Mouse (Mus musculus) adrenal gland, postnatal 4 days (tissue): ENCODE data around the gene Mpped1. TPM values are rescaled to one million over a fixed set of nuclear protein-coding genes. Genes with fewer than 3 reads are reported as not detected.

ENCODE experiments used
- DNase-seq, 2 experiments: peaks; one replicate each; pipeline ENCODE4 v3.0.0; 2021 to 2022; ENCODE audit warnings: low spot score in 2 of 2, mixed read lengths in 2 of 2
- total RNA-seq, 2 experiments: library from RNA; stranded (reverse); gene quantifications; 2 replicates each; pipeline ENCODE4 v1.2.3; 2021

The Mpped1 gene
- total RNA-seq, 2 experiments from 2014 or later = 0.50 to 1.6 TPM

DNA sequence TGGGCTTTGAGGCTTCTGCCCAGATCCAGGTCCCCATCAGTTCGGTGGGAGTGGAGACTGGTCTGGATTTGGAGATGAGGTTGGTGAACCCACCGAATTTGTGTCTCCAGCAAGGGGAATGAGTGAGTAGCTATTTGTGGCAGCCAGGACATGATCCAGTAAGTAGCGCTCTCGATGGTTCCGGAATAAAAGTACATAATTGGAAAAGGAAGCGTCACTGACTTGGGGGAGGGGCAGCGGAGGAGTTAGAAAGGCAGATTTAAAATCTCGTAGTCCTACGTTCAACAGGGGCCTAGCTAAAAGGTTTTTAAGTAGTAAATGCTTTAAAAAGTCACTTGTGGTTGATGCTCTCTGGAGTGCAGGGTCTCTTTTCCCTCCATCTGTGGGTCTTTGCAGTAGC lies 5.5 kb downstream of the Mpped1 start:
- no peak for DNase-seq

DNA sequence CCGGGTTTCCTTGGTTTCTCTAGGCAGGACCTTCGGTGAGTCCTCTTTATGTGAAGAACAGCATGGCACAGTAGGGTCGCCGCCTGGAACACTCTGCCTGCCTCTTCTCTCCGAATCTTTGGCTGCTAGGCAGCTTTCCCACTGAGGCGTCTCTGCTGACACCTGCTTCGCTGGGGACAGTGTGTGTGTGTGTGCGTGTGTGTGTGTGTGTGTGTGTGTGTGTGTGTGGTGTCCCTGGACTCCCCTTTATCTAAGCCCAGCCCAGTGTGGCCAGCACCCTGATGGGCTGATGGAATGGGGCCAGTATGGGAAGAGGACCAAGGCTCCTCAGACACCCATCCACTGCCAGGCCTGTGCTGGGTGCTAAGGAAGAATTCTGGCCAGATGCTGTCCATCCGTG lies 9.8 kb downstream of the Mpped1 start:
- no peak for DNase-seq

DNA sequence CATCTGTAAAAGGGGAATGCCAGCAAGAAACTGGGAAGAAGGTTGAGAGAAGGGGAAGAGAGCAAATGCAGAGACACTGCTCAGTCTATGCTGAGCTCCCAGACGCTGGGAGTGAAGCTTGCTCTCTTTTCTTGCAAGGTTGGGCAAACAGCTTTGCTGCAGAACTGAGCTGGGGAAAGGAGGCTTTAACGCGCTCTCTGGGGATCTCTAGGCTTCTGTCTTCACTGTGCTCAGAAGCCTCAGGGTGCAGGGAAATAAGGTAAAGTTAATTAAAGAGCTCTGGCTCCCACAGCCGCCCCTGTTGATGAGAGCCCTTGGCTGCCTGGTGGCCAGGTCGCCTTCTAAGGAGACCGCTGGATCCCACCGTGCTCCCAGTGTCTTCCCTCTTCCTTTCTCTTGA lies 17.7 kb downstream of the Mpped1 start:
- DNase-seq = no peak

DNA sequence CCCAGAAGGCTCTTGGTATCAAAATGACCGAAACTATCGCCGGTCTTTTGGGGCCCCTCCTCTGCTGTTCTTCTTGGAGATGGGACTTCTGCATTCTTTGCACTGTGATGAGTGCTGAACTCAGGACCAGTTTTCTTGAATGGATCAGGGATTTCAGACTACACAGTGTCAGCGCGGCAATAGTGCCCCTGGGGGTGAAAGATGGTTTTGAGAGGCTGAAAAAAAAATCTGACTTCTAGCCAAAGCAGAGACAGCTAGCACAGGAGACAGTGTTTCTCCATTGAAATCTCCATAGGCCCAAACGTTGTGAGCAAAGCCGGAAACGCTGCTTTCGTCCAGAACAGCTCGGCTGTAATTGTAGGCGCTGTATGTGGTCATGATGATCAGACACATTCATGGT lies 19.7 kb downstream of the Mpped1 start:
- no peak for DNase-seq

DNA sequence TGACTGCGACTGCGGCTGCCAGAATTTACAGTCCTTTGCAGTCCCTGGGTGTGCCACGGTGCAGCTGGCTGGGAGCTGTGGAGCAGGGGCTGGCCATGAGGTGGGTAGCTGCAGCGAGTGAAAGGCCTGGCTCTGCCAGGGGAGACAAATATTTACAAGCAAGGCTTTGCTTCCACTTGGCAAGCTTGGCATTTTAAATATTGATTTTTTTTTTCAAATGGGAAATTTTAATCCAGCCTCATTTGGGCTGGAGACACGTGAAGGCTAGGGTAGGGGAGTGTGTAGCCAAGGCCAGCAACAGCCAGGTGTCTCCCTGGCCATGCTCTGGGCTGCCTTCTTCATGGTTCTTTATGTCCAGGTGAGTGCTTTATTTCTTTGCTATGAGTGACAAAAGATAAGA lies 21.7 kb downstream of the Mpped1 start:
- no peak for DNase-seq

DNA sequence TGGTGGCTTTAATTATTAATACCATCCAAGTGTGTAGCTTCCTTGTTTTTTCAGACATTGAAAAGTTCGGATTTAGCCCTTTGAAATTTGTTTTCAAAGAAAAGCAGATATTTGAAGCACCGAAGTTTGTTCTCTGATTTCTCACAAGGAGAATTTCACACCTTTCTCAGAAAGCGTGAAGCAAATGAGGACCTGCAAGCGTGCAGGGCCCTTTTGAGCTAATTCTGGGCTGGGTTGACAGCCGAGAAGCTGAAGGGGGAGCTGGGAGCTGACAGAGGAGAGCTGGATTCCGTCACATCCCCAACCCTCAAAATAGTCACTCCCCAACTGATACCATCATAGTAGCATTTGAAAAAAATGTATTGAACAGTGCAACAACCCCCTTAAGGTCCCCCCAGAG lies 34.8 kb downstream of the Mpped1 start:
- DNase-seq = no peak

DNA sequence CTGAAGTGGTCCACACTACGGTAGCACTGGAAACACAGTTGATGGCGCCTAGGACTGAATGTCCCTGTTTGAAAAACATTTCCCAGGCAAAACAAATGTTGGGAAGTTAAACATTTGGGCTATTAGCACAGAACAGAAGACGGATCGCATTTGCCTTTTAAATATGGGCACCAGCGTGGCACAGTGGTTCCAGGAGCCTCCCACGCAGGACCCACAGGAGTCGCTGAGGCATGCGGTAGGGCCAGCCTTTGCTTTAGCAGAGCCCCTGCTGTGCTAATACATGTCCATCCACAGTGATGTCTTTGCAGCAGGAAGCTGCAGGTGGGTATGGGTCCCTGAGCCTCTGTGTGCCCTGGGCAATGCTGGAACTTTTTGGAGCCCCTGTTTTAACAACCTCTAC lies 48.7 kb downstream of the Mpped1 start:
- no peak for DNase-seq

DNA sequence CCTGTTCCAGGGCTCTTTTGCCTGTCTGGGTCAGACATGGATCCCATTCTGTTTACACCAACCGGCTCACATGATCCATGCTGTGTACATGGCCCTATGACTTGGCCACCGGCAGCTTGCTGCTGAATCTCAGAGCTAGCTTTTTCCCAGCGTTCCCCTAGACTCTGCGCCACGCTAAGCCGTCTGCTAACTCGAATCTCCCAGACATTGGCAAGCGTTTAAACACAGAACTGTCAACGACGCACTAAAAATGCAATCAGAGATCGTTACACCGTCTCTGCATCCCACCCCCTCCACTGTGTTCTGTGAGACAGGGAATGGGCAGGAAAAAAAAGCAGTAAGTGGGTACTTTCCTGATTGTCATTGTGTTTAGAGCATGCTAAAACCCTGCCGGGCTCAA lies 50.0 kb downstream of the Mpped1 start:
- DNase-seq = no peak

DNA sequence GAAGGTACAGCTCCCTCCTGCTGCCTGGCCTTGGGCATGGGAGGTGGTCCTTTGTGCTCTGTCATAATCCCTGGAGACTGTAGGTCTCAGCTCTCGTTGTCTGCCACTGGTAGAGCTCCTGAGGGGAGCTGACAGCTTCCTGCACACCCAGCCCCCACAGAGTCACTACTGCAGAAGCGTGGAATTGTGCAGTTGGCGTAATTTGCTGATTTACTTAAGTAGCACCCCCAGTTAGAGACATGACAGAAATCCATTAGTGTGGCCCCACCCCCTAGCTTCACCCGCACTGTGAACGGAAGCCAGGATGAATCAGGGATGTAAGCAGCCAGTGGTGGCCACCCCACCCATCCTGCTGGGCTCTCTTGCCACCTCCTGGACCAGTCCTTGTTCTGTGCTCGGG lies 53.0 kb downstream of the Mpped1 start:
- no peak for DNase-seq

DNA sequence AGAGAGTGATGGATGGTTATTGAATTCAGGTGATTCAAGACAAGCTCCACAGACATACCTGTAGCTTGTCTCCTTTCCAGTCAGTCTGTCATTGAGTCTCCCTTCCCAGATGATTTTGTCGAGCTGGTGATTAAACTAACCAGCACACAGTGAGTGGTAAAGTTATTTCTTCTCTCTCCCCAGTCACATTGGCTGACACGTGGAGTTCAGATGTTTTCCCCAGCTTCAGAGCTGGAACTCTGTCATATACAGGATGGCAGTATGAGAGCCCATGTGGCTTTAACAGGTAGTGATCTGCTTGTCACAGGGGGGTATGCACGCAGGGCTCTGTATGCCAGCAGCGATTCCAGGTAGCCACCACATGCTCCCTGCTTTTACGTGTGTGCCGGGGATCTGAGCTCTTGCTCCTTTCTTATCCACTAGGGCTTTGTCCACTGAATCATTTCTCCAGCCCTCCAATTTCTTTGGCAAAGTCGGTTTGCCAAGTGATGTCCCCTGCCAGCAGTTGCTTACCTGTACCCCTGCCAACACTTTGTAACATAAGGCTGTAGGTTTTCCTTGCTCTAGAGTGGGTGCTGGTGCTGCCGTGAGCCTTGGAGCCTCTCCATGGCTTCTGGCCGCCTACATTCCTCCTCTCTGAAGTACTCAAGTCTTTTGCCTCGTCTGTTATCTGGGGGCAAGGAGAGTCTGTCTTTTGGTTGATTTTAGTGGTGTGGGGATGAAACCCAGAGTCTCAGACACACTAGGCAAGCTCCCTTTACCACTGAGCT lies 61.9 kb downstream of the Mpped1 start:
- DNase-seq = no peak

DNA sequence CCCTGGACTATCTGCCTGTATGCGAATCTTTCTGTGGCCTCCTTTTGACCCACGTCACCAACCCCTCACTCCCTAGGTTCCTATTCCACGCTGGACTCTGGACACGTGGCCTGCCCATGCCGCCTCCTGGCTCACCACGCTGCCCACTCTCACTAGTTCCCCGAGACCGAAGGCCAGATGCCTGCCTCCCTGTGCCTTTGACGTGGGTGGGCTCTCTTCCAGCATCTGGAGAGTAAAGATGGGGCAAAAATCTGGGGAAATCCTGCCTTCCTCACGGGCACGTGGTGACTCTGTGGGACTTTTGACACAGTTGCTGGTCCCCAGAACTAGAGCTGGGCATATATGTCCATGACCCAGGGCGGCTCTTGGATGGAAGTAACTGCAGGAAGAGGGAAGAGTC lies 63.2 kb downstream of the Mpped1 start:
- no peak for DNase-seq

DNA sequence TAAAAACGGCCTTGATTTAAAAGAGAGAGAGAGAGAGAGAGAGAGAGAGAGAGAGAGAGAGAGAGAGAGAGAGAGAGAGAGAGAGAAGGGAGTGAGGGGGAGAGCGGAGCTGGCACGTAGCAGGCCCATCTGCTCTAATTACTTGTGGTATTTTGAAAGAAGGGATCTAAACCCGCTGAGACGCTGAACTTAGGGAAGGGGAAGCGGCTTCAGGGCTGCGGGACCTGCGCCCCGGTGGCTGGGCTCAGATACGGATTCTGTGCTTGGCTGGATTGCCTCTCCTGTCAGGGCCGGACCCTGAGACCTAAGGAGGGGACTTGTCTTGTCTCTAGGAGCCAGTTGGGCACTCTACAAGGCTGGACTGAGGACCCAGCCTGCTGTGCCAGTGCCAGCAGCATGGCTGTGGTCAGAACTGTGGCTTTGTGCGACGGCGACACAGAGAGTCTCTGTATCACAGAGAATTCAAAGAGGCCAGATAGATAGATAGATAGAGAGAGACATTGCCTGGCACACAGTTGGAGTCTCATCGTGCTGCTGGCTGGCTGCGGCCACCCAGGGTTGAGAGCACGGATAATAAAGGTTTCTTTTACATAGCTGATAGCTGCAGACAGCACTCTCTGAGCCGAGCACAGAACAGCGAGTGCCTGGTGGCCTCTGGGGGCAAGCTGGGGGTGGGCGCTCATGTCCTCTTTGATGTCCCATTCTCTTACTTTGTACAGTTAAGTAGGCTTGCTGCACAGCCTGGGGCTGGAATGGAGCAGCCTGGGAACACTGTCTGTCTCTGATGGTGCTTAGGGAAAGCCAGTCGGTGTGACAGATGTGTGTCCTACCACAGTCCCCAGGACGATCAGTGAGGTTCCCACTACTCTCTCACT lies 63.9 kb downstream of the Mpped1 start:
- DNase-seq = no peak

DNA sequence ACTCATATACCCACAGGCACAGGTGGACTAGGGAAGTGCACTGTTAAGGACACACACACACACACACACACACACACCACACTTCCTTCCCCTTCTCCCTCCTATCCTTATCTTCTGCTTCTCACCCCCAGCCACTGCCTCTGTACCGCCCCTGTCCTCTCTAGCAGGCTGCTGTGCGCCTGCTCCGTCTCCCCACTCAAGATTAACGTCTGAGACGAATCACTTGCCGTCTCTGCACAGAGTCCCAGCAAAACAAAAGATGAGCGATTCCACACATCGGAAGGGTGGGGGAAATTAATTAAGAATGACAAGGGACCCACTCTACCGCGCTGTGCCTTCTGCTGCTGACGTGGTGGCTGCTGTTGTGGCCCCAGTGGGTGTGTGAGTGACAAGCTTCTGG lies 66.5 kb downstream of the Mpped1 start:
- no peak for DNase-seq

DNA sequence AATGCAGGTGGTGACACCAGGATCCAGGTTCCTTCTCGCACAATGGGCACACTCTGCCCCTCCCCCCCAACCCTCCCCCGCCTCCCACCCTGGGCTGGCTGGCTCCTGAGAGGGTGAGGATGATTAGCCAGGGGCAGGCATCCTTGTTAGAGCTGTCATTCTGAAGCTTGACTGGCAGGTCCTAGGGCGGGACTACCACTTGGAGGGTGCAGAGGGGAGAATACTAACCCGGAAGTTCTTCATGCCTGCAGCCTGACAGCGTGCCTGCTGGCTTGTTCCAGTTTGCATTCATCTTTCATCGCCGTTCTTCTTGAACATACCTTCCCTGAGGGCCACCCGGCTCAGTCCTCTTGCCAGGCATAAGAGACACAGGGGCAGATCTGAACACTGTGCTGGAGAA lies 67.3 kb downstream of the Mpped1 start:
- DNase-seq = no peak

DNA sequence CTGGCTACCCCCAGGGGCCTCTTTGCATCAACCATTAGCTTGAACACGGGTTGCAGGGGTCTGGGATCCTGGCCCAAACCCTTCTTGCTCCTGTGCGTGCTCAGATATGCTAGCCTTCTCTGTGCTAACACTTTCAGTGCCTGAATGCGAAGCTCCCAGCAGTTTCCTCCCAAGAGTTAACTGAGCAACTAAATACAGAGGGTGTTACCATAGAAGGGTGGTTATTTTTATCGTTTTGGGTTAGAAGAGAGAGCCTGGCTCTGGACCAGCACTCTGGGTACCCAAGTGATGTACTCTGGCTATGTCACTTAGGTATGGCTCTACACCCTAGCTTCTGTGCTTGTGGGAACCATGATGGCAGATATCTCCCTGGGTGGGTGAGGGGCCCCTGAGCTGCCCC lies 68.2 kb downstream of the Mpped1 start:
- no peak for DNase-seq

DNA sequence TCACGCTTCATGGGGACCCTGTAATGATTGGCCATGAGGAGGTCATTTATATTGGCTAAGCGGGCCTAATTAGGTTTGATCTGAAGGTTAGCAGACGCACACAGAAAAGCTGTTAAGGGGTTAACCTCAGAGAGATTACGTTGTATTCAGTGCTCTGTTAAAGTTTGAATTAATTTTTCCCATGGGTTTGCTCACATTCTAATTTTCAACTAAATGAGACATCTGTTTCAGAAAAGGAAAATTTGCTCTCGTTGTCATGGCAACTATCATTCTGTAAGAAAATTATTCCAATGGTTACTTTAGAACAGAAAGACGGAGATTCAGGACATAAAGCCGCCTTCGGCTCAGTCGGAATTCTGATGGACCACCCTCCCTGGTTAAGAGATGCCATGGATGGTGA lies 68.9 kb downstream of the Mpped1 start:
- no peak for DNase-seq

DNA sequence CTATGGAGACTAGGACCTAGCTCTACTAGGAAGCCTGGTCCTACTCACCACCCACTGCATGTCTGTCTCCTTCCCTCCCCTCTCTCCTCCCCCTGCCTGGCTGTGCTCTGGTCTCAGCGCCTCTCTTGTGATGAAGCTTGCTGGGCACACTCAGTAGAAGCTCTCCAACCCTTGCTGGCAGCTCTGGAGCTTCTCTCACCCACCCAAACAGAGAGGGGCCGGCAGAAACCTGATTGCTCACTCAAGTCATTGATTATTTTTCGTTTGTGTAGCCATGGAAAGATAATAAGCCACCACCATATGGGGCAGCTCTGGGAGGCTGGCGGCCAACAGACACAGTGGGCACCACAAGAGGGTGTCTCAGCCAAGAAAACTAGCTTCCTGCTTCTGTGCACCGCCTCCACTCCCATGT lies 74.1 kb downstream of the Mpped1 start:
- DNase-seq = no peak

DNA sequence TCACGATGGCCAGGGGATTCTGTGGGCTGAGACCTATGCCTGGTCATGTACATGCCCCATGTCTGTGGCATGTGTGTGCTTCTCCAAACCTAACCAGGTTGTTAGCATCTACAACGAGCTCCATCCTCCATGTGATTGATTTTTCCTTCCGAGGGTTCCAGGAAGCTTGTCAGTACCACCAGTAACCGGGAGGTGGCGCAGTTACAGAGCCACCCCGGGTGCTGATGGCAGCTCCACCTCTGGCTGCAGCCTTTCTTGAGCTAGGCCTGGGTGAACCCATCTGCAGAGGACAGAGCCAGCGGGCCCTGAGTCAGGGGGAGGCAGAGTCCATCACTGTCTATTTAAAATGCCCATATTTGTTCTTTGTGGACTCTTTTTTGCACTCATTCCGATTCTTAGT lies 77.9 kb downstream of the Mpped1 start:
- peak; percentile 22 to 47 for DNase-seq

DNA sequence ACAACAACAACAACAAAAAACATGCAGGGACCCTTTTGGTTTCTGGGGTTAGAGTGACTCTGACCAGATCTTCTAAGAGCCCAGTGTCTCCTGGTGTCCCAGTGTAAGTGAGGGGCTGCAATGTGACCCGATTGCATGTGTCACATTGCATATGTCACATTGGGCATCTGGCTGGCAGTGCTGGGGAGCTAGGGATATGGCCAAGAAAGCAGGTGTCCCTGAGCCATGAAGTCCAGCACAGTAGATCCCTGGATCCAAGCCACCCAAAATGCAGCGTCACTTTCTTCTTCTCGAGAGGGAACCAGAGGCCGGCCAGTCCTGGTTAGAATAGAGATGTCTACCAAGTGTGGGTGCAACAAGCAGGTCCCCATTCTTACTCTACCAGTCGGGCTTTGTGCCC lies 86.4 kb downstream of the Mpped1 start:
- DNase-seq = no peak

DNA sequence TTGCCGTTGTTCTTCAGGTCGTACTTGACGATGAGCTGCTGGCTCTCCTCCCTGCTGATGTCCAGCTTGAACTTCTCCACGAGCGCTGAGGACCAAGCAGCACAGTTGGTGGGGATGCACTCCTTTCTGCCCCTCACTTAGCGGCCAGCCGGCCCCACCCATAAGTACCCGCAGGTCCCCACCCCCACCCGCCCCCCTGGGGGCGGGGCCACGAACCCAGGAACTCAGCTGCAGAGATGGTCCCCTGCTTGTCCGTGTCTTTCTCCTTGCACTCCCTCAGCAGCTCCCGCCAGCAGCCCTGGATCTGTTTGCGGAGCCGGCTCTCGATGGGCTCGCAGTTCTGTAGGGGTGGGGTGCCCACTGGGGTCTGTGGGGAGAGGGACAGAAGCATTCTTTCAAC lies 91.7 kb downstream of the Mpped1 start:
- DNase-seq = no peak

DNA sequence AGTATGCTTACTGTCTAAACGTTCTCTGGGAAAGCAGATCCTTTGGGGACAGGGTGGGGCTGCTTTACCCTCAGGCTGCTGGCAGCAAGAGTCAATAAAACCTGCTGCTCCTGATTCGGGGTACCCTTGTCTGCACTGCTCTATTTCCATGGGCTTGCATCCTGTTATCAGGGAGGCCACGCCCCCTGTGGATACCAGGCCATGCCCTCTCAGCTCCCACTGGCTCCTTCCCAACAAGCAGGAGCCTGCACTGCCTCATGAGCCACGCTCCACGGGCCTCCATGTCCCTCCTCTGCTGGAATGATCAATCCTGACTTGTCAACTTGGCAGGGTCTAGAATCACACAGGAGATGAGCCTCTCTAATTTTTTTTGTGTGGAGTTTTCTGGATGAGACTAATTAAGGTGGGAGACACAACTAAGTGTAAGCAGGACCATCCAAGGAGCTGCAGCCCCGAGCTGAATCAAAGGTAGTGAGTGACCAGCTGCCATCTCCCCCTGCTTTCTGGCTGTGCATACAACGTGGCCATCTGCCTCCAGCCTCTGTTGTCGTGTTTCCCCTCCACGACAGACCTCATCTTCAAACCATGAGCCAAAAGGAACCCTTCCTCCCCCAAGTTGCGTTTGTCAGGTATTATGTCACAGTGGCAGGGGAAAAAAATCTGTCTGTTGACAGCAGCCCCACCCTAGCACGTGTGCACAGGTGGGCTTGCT lies 98.0 kb downstream of the Mpped1 start:
- DNase-seq = no peak

DNA sequence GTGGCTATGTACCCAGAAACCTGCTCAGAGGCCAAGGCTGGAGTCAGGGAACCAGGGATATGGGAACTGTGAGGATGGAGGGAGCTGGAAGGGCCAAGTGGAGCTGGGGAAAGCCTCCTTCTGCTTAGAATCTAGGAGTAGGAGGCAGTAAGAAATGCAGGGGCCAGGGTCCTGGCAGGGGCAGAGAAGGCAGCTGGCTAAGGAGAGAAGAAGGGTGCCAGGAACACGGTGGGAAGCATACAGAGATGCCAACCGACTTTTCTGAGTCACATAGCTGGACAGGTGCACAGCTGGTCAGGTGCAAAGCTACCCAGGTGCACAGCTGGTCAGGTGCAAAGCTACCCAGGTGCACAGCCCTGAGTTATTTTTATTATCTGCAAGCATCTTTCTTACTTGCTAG lies 98.6 kb downstream of the Mpped1 start:
- DNase-seq = no peak
